Mouse (Mus musculus): Measurements from ENCODE around the gene Micu1. TPM values are rescaled to one million over a fixed set of nuclear protein-coding genes. Genes with fewer than 3 reads are reported as not detected.
A peak's percentile ranks its signal among the peaks of the same experiment; 100 is the strongest.

The Micu1 gene
- polyA plus RNA-seq, 1 experiment = 74.1 TPM

GRCm38 (mm10) chr10:59849371-59849770, 147.1 kb downstream of the Micu1 start:
- Histone ChIP-seq H3K27ac (ENCODE audit: insufficient read depth, low read length) (no peak overlapping the region), H3K4me3 (ENCODE audit: insufficient read depth, low read length) (no peak overlapping the region), H3K4me1 (ENCODE audit: control insufficient read depth, insufficient read depth, low read length) (no peaks in the 10 kb centered on the region)
- no peak for TF ChIP-seq CTCF (IDR thresholded peaks at IDR 0.05; ENCODE audit: borderline replicate concordance, insufficient read depth, low read length)
- no peak for TF ChIP-seq POLR2A (IDR thresholded peaks at IDR 0.05; ENCODE audit: low read depth, low read length)

- Histone ChIP-seq H3K4me1 (ENCODE audit: control insufficient read depth, insufficient read depth, low read length) (no peaks in the 10 kb centered on the region), H3K27ac (ENCODE audit: insufficient read depth, low read length) (no peak overlapping the region), H3K4me3 (ENCODE audit: insufficient read depth, low read length) (no peak overlapping the region)
- TF ChIP-seq POLR2A (IDR thresholded peaks at IDR 0.05; ENCODE audit: low read depth, low read length) (no peak), CTCF (IDR thresholded peaks at IDR 0.05; ENCODE audit: borderline replicate concordance, insufficient read depth, low read length) (no peak)
Measured at GRCm38 (mm10) chr10:59857157-59857556, 154.9 kb downstream of the Micu1 start.

- no peak overlapping the region for H3K4me3 ChIP-seq (ENCODE audit: insufficient read depth, low read length)
- H3K27ac ChIP-seq (ENCODE audit: insufficient read depth, low read length) = no peak overlapping the region
- peaks cover 6% of the 10 kb centered on the region; the same call in 1 of the 2 replicates for H3K4me1 ChIP-seq (ENCODE audit: control insufficient read depth, insufficient read depth, low read length)
- TF ChIP-seq CTCF (IDR thresholded peaks at IDR 0.05; ENCODE audit: borderline replicate concordance, insufficient read depth, low read length) (no peak), POLR2A (IDR thresholded peaks at IDR 0.05; ENCODE audit: low read depth, low read length) (no peak)
Measured at GRCm38 (mm10) chr10:59860684-59861083, 158.4 kb downstream of the Micu1 start.

- Histone ChIP-seq H3K4me1 (ENCODE audit: control insufficient read depth, insufficient read depth, low read length) (peaks cover 6% of the 10 kb centered on the region; the same call in 1 of the 2 replicates), H3K27ac (ENCODE audit: insufficient read depth, low read length) (no peak overlapping the region), H3K4me3 (ENCODE audit: insufficient read depth, low read length) (no peak overlapping the region)
- TF ChIP-seq CTCF (IDR thresholded peaks at IDR 0.05; ENCODE audit: borderline replicate concordance, insufficient read depth, low read length) (no peak), POLR2A (IDR thresholded peaks at IDR 0.05; ENCODE audit: low read depth, low read length) (no peak)
Measured at GRCm38 (mm10) chr10:59861201-59861600, 158.9 kb downstream of the Micu1 start.

GRCm38 (mm10) chr10:59862816-59863440, 160.7 kb downstream of the Micu1 start:
- Histone ChIP-seq H3K4me3 (ENCODE audit: insufficient read depth, low read length) (no peak overlapping the region), H3K27ac (ENCODE audit: insufficient read depth, low read length) (no peak overlapping the region), H3K4me1 (ENCODE audit: control insufficient read depth, insufficient read depth, low read length) (peaks cover 6% of the 10 kb centered on the region; the same call in 1 of the 2 replicates)
- no peak for TF ChIP-seq POLR2A (IDR thresholded peaks at IDR 0.05; ENCODE audit: low read depth, low read length)
- TF ChIP-seq CTCF (IDR thresholded peaks at IDR 0.05; ENCODE audit: borderline replicate concordance, insufficient read depth, low read length) = no peak

GRCm38 (mm10) chr10:59863620-59864019, 161.3 kb downstream of the Micu1 start:
- TF ChIP-seq POLR2A (IDR thresholded peaks at IDR 0.05; ENCODE audit: low read depth, low read length) (no peak), CTCF (IDR thresholded peaks at IDR 0.05; ENCODE audit: borderline replicate concordance, insufficient read depth, low read length) (no peak)
- Histone ChIP-seq H3K4me3 (ENCODE audit: insufficient read depth, low read length) (no peak overlapping the region), H3K4me1 (ENCODE audit: control insufficient read depth, insufficient read depth, low read length) (peaks cover 6% of the 10 kb centered on the region; the same call in 1 of the 2 replicates), H3K27ac (ENCODE audit: insufficient read depth, low read length) (no peak overlapping the region)

DNA sequence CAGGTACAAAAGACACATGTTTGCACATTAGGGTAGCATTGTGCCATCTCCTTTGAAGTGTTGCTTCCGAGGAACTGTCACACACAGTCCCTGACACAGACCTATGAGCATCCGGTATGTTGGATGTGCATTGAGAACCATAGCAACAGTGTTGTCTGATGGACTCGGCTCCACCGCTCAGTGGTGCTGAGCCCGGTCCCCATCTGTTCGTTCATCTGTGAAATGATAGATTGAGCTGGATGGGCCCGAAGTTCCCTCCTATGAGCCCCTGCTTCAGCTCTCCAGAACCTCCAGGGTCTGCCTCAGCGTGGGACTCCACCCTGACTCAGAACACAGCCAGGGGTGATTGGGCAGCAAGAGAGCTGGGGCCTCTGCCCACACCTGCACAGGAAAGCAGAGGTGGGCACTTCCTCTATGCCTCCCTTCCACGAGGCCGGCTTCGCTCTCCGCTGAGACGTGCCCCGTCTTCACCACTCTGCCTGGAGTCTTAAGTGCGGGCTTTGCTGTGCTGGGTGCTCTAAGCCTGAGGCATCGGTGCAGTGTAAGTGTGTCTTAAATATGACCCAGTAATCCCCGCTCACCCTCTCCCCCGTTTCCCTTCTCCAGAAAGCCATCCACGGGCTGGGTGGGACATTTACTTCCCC, 162.1 kb downstream of the Micu1 start:
- Histone ChIP-seq H3K4me1 (ENCODE audit: control insufficient read depth, insufficient read depth, low read length) (peaks cover 6% of the 10 kb centered on the region; the same call in 1 of the 2 replicates), H3K4me3 (ENCODE audit: insufficient read depth, low read length) (no peak overlapping the region), H3K27ac (ENCODE audit: insufficient read depth, low read length) (no peak overlapping the region)
- TF ChIP-seq POLR2A (IDR thresholded peaks at IDR 0.05; ENCODE audit: low read depth, low read length) (no peak), CTCF (IDR thresholded peaks at IDR 0.05; ENCODE audit: borderline replicate concordance, insufficient read depth, low read length) (no peak)

DNA sequence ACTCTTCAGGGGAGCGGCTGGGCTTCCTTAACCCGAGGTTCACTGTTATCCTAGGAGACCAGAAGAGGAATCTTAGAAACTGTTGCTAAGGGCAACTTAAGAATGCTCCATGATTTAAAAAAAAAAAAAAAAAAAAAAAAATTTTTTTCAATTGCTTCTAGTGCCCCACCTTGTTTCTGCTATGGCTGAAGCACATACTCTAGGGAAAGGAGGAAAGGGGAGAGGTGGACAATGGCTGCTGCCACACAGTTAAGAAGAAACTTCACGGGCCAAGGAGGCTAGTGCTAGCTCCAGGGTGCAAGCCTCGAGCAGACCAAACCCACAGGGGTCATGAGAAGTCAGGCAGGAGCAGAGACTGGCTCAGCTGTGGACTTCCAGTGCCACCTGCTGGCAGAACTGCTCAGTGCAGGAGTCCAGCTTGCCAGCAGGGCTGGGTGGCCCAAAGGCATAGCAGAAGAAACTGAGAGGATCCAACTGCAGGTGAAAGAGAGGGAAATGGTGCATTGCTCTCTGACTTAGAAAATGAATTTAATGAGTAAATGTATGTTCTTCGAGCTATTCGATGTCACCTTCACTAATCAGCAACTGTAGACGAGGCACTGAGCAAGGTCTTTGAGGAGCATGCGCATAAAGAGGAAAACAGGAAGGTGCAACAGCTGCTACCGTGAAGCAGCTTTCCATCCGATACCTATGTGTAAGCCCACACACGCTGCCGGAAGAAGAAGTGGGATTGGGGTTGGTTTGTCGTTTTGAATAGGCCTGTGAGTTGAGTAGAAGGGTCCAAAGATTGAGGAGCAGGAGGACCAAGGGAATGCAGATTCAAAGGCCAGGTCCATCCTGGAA, 162.8 kb downstream of the Micu1 start:
- H3K4me1 ChIP-seq (ENCODE audit: control insufficient read depth, insufficient read depth, low read length) = peaks cover 6% of the 10 kb centered on the region; the same call in 1 of the 2 replicates
- H3K27ac ChIP-seq (ENCODE audit: insufficient read depth, low read length) = no peak overlapping the region
- H3K4me3 ChIP-seq (ENCODE audit: insufficient read depth, low read length) = no peak overlapping the region
- TF ChIP-seq POLR2A (IDR thresholded peaks at IDR 0.05; ENCODE audit: low read depth, low read length) (no peak), CTCF (IDR thresholded peaks at IDR 0.05; ENCODE audit: borderline replicate concordance, insufficient read depth, low read length) (peak; percentile 99)

DNA sequence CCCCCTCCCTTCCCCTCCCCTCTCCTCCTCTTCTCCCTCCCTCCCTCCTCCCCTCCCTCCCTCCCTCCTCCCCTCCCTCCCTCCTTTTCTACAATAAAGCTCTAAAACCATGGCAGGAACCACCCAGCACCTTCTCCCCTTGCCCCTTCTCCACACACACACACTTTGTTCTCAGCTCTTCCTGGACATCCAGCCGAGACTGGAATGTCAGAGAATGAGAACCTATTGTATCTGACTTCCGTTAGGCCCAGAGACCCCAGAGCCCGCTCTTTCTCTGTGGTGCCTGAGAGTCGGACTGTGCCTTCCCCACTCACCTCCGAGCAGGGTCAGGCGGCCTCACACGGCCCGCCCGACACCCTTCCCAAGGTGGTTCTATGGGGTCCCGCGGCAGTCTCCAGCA, 166.0 kb downstream of the Micu1 start:
- TF ChIP-seq CTCF (IDR thresholded peaks at IDR 0.05; ENCODE audit: borderline replicate concordance, insufficient read depth, low read length) = no peak
- TF ChIP-seq POLR2A (IDR thresholded peaks at IDR 0.05; ENCODE audit: low read depth, low read length) = no peak
- H3K4me1 ChIP-seq (ENCODE audit: control insufficient read depth, insufficient read depth, low read length) = no peaks in the 10 kb centered on the region

More for the DNA sequence above, 166.0 kb downstream of the Micu1 start:
- Histone ChIP-seq H3K27ac (ENCODE audit: insufficient read depth, low read length) (no peak overlapping the region), H3K4me3 (ENCODE audit: insufficient read depth, low read length) (no peak overlapping the region)
